Mouse (Mus musculus) cortical plate, adult 2 months (tissue): ENCODE measurements around the gene Hhip. TPM values are rescaled to one million over a fixed set of nuclear protein-coding genes. Genes with fewer than 3 reads are reported as not detected.

Experiments
- H3K27ac ChIP-seq: fragments of 200-500 bp; 2 replicates; pipeline ENCODE4 v1.5.1; 2012; ENCODE audit warnings: low read length, control low read depth, inconsistent platforms; ENCODE audit not compliant: insufficient read depth
- H3K4me1 ChIP-seq: fragments of 200-500 bp; 2 replicates; pipeline ENCODE4 v1.6.1; 2011; ENCODE audit warnings: low read length; ENCODE audit not compliant: control insufficient read depth, insufficient read depth
- H3K4me3 ChIP-seq: fragments of 200-500 bp; 2 replicates; pipeline ENCODE4 v1.5.1; 2011; ENCODE audit warnings: mild to moderate bottlenecking, low read length, control low read depth; ENCODE audit not compliant: insufficient read depth
- CTCF ChIP-seq: fragments of 200-500 bp; IDR thresholded peaks from 2 replicates; pipeline ENCODE4 v1.5.1; 2011; ENCODE audit warnings: mild to moderate bottlenecking, control low read depth, low read length; ENCODE audit not compliant: insufficient read depth; ENCODE audit errors: extremely low read depth
- POLR2A ChIP-seq: fragments of 200-500 bp; IDR thresholded peaks from 2 replicates; pipeline ENCODE4 v1.6.1; 2011; ENCODE audit warnings: mild to moderate bottlenecking, low read length, control low read depth; ENCODE audit not compliant: insufficient read depth; ENCODE audit errors: extremely low read depth
- polyA plus RNA-seq: library from polyadenylated mRNA; depleted of rRNA; stranded (reverse); fragments of >200 nt; gene quantifications from 2 replicates; pipeline ENCODE4 v1.2.3, GENCODE M21; 2012

The Hhip gene
- polyA plus RNA-seq, 1 experiment, result 3.8 TPM

DNA sequence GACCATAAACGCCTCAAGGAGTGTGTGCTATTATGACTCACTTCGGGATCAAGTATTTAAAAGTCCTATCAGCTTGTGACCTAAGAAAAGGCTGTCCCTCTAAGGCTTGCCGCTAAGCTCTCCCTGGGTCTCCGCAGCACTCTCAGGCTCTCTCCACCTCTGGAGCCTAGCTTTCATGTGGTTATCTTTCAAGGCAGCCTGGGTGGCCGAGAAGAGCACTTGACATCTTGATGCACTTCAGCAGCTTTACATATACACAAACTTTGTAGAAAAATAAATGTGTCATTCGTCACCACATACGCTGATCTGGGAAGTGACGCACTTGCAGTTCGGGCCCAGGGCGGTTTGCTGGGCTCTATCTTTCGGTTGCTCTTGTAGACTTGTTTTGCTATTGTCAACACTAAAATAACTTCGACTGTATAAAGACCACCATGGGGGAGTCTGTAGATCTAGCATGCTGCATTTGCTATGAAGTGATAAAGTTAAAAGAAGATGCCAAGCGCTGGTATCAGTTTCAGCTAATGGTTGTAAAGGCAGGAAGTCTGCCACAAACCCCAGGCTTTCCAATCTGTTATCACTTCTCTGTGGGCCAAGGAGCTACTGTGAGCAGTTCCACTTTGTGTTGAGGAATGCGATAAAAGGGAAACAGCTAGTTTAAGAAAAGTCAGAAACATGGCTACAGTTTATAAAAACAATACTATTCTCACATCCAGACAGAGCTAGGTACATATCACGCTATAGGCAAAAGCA is 8.4 kb downstream of the Hhip start:
- Histone ChIP-seq H3K4me3 (no peak overlapping the region), H3K27ac (no peak overlapping the region), H3K4me1 (no peaks in the 10 kb centered on the region)
- TF ChIP-seq POLR2A (no peak), CTCF (no peak)

DNA sequence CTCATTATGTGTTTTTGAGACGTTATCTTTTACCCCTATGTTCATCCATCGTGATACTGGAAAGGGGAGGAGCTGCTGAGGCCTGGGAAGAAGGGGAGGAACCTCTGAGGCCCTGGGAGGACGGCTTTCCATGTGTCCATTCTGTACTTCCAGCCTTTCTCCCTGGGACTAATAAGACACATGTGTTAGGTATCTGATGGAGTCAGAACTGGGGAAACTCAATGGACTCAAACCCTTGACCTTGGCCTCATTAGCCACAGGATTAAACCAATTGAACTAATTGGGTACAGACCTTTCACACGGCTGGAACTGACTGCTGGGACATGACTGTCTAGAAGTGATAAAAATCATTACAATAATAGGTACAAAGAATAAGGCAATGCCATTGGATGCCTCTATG is 9.6 kb downstream of the Hhip start:
- Histone ChIP-seq H3K4me3 (no peak overlapping the region), H3K4me1 (no peaks in the 10 kb centered on the region), H3K27ac (no peak overlapping the region)
- no peak for TF ChIP-seq POLR2A
- no peak for TF ChIP-seq CTCF

DNA sequence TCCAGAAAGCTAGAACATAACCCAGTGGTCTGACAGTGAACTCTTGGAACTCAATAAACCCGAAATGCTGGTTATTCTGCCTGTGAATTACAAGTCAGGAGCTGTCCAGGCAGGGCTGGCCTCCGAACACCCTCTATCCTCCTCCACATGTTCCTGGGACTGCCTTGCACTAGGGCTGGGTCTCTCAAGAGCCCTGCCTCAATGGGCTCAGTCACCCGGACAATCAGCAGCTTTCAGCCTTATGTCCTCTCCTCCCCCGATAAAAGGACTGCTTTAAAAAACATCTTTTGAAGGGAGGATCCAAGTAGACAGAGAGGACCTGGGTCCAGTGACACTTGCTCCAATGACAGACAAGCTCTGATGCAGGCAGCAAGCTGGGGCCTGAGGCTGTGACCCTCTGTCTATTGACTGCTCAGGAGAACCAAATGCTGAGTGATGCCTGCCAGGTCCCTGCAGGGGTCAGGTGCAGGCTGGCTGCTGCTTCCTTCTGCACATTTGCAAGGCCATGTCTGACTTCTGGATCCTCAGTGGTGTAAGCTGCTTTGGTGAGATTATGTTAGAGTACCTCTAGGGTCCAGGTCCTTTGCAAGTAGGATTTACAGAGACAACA is 20.1 kb downstream of the Hhip start:
- no peak overlapping the region for H3K4me3 ChIP-seq
- no peaks in the 10 kb centered on the region for H3K4me1 ChIP-seq
- TF ChIP-seq POLR2A, result no peak
- TF ChIP-seq CTCF, result no peak
- no peak overlapping the region for H3K27ac ChIP-seq

DNA sequence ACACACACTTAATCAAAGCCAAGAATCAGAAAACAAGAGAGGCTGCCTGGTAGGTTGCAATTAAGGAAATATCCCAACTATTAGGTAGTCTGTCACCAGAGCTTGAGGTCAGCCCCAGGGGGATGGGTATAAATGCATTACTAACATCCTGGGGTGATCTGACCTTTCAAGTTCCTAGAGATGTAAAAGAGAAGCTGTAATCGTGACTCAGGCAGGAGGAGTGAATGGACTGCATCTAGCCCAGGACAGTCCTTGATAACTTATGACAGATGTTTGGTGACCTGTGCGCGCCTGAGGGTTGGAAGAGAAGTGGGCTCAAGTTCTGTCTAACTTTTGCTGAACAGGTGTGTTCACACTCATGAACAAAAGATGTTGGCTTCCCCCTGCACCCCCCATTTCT is 25.2 kb downstream of the Hhip start:
- Histone ChIP-seq H3K4me3 (no peak overlapping the region), H3K27ac (no peak overlapping the region), H3K4me1 (no peaks in the 10 kb centered on the region)
- TF ChIP-seq POLR2A, result no peak

DNA sequence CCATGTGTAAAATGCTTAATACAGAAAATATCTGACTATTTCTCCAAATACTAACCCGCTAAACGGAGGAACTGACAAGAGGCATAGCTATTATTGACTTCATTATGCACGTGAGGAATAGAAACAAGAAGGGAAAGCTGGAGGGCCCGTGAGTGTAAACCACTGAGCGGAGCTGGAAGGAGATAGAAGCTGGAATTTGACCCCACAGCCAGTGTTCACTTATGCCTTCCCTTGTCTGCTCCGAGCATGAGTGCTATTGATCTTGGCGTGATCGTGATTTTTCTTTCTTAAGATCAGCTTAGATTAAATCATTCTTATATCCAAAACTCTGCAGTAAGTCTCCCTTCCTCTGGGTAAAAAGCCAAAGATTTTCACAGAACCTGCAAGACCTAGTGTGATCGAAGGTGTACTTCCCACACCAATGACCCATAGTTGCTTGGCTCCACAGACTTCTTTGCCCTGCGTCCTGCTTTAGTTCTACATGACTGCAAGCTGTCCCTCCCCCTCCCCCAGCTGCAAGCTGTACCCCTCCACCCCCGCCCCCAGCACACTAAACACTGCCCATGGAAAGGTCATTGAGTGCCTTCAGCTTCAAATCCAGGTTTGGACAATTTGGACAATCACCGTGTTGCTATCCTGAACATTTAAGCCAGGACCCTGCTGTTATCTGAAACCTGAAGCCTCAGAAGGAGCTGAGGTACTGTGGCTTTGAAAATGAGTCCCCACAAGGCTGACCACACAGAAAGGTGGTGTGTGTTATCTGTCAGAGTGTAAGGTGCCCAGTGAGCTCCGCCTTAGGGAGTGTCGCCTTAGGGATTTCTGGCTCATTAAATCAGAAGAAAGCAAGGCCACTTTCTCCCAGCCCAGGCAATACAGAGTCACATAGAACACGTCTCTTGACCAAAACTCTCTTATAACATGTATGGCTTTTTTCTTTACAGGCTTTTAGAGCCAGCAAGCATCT is 26.2 kb downstream of the Hhip start:
- no peak overlapping the region for H3K4me3 ChIP-seq
- no peaks in the 10 kb centered on the region for H3K4me1 ChIP-seq
- no peak for TF ChIP-seq POLR2A
- TF ChIP-seq CTCF, result no peak
- no peak overlapping the region for H3K27ac ChIP-seq

DNA sequence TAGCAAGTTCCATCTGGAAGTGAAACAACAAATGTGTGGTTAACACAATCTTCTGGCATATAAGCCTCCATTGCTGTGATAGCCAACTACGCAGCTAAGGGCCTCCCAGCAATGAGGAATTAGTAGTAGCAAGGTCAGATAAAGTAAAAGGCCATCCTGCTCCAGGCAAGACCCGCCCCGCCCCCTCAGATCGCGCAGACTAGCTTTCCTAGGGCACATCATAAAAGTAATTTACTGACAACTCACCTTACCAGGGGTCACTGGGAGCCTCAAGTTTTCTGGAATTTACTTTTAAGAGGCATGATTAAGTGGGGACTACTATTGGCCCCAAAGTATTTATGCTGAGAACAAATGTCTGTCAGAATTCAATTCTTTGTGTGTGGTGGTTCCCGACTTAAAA is 28.2 kb downstream of the Hhip start:
- H3K4me1 ChIP-seq, result no peaks in the 10 kb centered on the region
- TF ChIP-seq POLR2A (no peak), CTCF (no peak)

DNA sequence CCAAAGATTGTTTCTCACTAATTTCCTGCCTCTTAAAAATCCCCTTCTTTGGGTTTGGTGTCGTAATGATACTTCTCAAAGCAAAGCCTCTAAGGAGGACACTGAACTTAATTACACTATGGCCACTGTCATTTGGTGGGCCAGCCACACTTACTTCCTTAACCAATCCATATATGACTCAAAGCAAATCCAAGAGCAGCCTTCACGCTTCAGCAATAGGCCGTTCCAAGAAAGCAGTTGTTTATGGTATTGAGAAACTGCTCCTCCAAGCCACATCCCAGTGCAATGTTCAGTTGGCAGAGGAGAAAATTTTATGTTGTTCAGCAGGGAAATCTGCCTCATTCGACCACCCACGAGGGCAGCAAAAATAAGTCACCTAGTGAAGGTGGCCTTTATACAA is 37.3 kb downstream of the Hhip start:
- Histone ChIP-seq H3K4me3 (no peak overlapping the region), H3K27ac (no peak overlapping the region), H3K4me1 (no peaks in the 10 kb centered on the region)
- TF ChIP-seq CTCF, result no peak
- TF ChIP-seq POLR2A, result no peak

More for the DNA sequence above, 28.2 kb downstream of the Hhip start:
- no peak overlapping the region for H3K4me3 ChIP-seq
- no peak overlapping the region for H3K27ac ChIP-seq

DNA sequence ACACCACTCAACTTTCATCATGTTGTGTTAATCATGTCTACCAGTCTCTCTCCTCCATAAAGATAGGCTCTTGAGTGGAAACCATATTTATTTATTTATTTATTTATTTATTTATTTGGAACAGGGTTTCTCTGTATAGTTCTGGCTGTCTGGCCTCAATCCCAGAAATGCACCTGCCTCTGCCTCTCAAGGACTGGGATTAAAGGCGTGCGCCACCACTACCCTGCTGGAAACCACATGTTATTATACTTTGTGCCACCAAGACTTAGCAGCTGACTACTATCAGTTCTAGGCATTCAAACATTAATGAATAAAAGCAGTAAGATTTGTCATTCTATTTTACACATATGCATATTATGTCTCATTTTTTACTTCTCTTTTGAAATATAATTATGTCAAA is 42.0 kb downstream of the Hhip start:
- TF ChIP-seq CTCF, result no peak
- no peak for TF ChIP-seq POLR2A
- Histone ChIP-seq H3K4me1 (no peaks in the 10 kb centered on the region), H3K4me3 (no peak overlapping the region), H3K27ac (no peak overlapping the region)

DNA sequence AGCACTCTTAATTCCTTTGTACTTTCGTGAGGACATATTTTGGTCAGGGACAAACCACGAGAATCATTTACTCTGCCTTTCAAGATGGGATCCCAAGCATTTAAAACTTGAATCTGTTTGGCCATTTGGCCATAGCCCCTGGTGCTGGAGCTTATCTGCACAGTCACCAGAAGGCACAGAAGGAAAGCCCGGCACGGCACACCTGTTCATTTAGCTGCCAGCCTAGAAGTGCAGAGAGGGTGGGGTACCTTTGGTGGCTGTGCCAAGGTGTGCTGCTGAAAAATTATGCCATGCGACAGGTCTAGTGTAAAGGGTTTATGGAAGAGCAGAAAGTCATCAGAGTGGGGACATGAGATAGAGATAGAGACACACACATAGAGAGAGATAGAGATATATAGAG is 53.4 kb downstream of the Hhip start:
- Histone ChIP-seq H3K4me3 (no peak overlapping the region), H3K4me1 (no peaks in the 10 kb centered on the region), H3K27ac (no peak overlapping the region)
- no peak for TF ChIP-seq POLR2A
- TF ChIP-seq CTCF, result no peak
